Mouse (Mus musculus) myocyte (in vitro differentiated cells): Measurements from ENCODE around the gene Ak1.

Source experiments
- CEBPB ChIP-seq: IDR thresholded peaks from 2 replicates; pipeline ENCODE4 v1.6.1; 2011; ENCODE audit warnings: mild to moderate bottlenecking, moderate library complexity; ENCODE audit not compliant: poor library complexity, insufficient read depth, severe bottlenecking
- E2F4 ChIP-seq: IDR thresholded peaks from one replicate; pipeline ENCODE4 v1.6.1; 2011; ENCODE audit warnings: mild to moderate bottlenecking, control low read depth, moderate library complexity; ENCODE audit not compliant: insufficient read depth
- MAX ChIP-seq: IDR thresholded peaks from one replicate; pipeline ENCODE4 v1.6.1; 2011; ENCODE audit warnings: low read depth, mild to moderate bottlenecking, control low read depth
- MYOD1 ChIP-seq, 3 experiments: IDR thresholded peaks; one replicate each; pipeline ENCODE4 v1.6.1; 2011; ENCODE audit warnings: control low read depth in 2 of 3, low read depth in 2 of 3, mild to moderate bottlenecking in 2 of 3, moderate library complexity in 1 of 3; ENCODE audit not compliant: insufficient read length in 2 of 3, control insufficient read depth in 1 of 3
- POLR2A ChIP-seq: IDR thresholded peaks from one replicate; pipeline ENCODE4 v1.6.1; 2011; ENCODE audit warnings: low read depth, mild to moderate bottlenecking, control low read depth, moderate library complexity; ENCODE audit not compliant: insufficient read length
- POLR2AphosphoS2 ChIP-seq: IDR thresholded peaks from one replicate; pipeline ENCODE4 v1.6.1; 2011; ENCODE audit warnings: low read depth, control low read depth; ENCODE audit not compliant: insufficient read length
- SRF ChIP-seq: IDR thresholded peaks from one replicate; pipeline ENCODE4 v1.6.1; 2011; ENCODE audit warnings: low read depth; ENCODE audit not compliant: control insufficient read depth, insufficient read length
- TCF12 ChIP-seq: IDR thresholded peaks from one replicate; pipeline ENCODE4 v1.6.1; 2011; ENCODE audit warnings: mild to moderate bottlenecking, control low read depth; ENCODE audit not compliant: poor library complexity, insufficient read depth, severe bottlenecking
- USF1 ChIP-seq: IDR thresholded peaks from one replicate; pipeline ENCODE4 v1.6.1; 2011; ENCODE audit warnings: low read depth, mild to moderate bottlenecking, control low read depth, moderate library complexity

GRCm38 (mm10) chr2:32587731-32588321 lies 33.7 kb upstream of the Ak1 start:
- TF ChIP-seq USF1 (no peak), TCF12 (peak; percentile 47), CEBPB (no peak), POLR2A (peak; percentile 49), SRF (no peak), E2F4 (no peak), MYOD1 (IDR thresholded peaks at IDR 0.05; ENCODE audit: control insufficient read depth in 1 of 3, insufficient read length in 2 of 3, low read depth in 2 of 3) (peak in 2 of 3 experiments; percentile 53 to 77), MAX (no peak), POLR2AphosphoS2 (no peak)
